27 mouse cellular contexts compared by ENCODE assay signal in the genomic region with DNA sequence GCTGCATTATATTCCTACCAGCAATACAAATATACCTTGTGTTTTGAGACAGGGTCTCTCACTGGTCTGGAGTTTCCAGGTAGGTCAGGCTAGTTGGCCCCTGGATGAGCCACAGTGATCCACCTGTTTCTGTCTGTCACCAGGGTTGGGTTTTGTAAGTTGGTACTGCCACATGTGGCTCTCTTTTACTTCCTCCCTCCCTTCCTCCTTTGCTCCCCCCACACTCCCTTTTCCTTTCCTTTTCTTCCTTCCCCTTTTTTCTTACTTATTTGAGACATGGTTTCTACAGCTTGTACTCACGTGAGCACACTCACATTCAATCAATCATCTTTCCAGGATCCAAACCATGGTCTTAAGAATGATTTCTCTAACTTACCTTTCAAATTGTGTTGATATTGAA. TPM values are rescaled to one million over a fixed set of nuclear protein-coding genes. Genes with fewer than 3 reads are reported as not detected.
"Had no signal": no experiment of that assay in that cellular context is flagged by ENCODE, and none has a peak within 500 bp of the region (broad histone marks: within the 10 kb centered on the region; RNA-seq: fewer than 3 reads in every experiment).

No protein-coding gene starts in this region.

- ATAC-seq: hindbrain, embryonic 16.5 days; inflammation-experienced regulatory T-cells, adult 6 months; intestine, embryonic 15.5 days; intestine, postnatal 0 days; liver, embryonic 12.5 days had no signal

- DNase-seq: gastrocnemius, adult 2 months; gastrocnemius, postnatal 10 days; gastrocnemius, postnatal 25 days; heart, adult 11 months; heart, adult 2 months; heart, postnatal 10 days; heart, postnatal 36 days; kidney, adult 2 months; kidney, adult 9 months; kidney, postnatal 14 days; kidney, postnatal 36 days; layer of hippocampus, adult 9-11 months; layer of hippocampus, postnatal 36 days; left cerebral cortex, postnatal 4 days had no signal

RNA-seq across cellular contexts. Expression of a gene that starts 9.8 kb away (rescaled TPM):
- total RNA-seq: gastrocnemius, adult 2 months; gastrocnemius, postnatal 10 days; gastrocnemius, postnatal 25 days; gastrocnemius, postnatal 4 days; heart, adult 2 months; heart, postnatal 36 days; layer of hippocampus, adult 18-20 months; layer of hippocampus, adult 8-10 months; layer of hippocampus, postnatal 14 days; layer of hippocampus, postnatal 36 days; left cerebral cortex, adult 18-20 months; left cerebral cortex, adult 8-10 months; left cerebral cortex, postnatal 10 days; left cerebral cortex, postnatal 25 days; left cerebral cortex, postnatal 4 days had no signal
